Mouse (Mus musculus): ENCODE results near the gene Rhoj. TPM values are rescaled to one million over a fixed set of nuclear protein-coding genes. Genes with fewer than 3 reads are reported as not detected.
"Not testable (repeated sequence)": the region's sequence is repeated elsewhere in the genome, so short reads cannot be mapped to it uniquely, and the experiment has no call there.

Rhoj gene
- polyA plus RNA-seq, 1 experiment from 2014 or later: 32.7 TPM

GRCm38 (mm10) chr12:75416681-75417080, 108.6 kb downstream of the Rhoj start, which contains the start of gene Gphb5:
Gphb5 (minus strand) TSS chr12:75416781.
- Histone ChIP-seq H3K4me1 (ENCODE audit: control insufficient read depth, insufficient read depth, low read length) (no peaks in the 10 kb centered on the region), H3K27me3 (ENCODE audit: control insufficient read depth, insufficient read depth, low read length) (no peaks in the 10 kb centered on the region), H3K27ac (replicated peaks; ENCODE audit: low read depth, low read length) (no peak within 1 kb of the TSS), H3K9me3 (ENCODE audit: control insufficient read depth, low read length) (no peaks in the 10 kb centered on the region), H3K4me2 (ENCODE audit: low read depth, severe bottlenecking) (no peak within 1 kb of the TSS), H3K36me3 (ENCODE audit: control insufficient read depth, insufficient read depth, low read length) (no peaks in the 10 kb centered on the region), H3K9ac (ENCODE audit: low read length) (no peak within 1 kb of the TSS), H3K4me3 (ENCODE audit: low read depth, low read length) (no peak within 1 kb of the TSS)
- no peak for ATAC-seq (ENCODE audit: insufficient number of reproducible peaks, low FRiP score, low TSS enrichment, low read depth)
- WGBS: 88% methylated on average over 4 of the region's 4 CpGs
- no peak for DNase-seq (ENCODE audit: low spot score)

GRCm38 (mm10) chr12:75424359-75424758, 116.2 kb downstream of the Rhoj start:
- Histone ChIP-seq H3K36me3 (ENCODE audit: control insufficient read depth, insufficient read depth, low read length) (no peaks in the 10 kb centered on the region), H3K4me3 (ENCODE audit: low read depth, low read length) (no peak overlapping the region), H3K4me1 (ENCODE audit: control insufficient read depth, insufficient read depth, low read length) (no peaks in the 10 kb centered on the region), H3K27ac (replicated peaks; ENCODE audit: low read depth, low read length) (no peak overlapping the region), H3K9ac (ENCODE audit: low read length) (no peak overlapping the region), H3K9me3 (ENCODE audit: control insufficient read depth, low read length) (no peaks in the 10 kb centered on the region), H3K27me3 (ENCODE audit: control insufficient read depth, insufficient read depth, low read length) (no peaks in the 10 kb centered on the region), H3K4me2 (ENCODE audit: low read depth, severe bottlenecking) (no peak overlapping the region)
- WGBS: 88% methylated on average over 7 of the region's 7 CpGs
- DNase-seq (ENCODE audit: low spot score): no peak
- ATAC-seq (ENCODE audit: insufficient number of reproducible peaks, low FRiP score, low TSS enrichment, low read depth): no peak

- no peak for ATAC-seq (ENCODE audit: insufficient number of reproducible peaks, low FRiP score, low TSS enrichment, low read depth)
- no peaks in the 10 kb centered on the region for H3K9me3 ChIP-seq (ENCODE audit: control insufficient read depth, low read length)
- DNase-seq (ENCODE audit: low spot score): no peak
- no peaks in the 10 kb centered on the region for H3K27me3 ChIP-seq (ENCODE audit: control insufficient read depth, insufficient read depth, low read length)
- no peak overlapping the region for H3K9ac ChIP-seq (ENCODE audit: low read length)
- H3K4me2 ChIP-seq (ENCODE audit: low read depth, severe bottlenecking): no peak overlapping the region
- WGBS: 90% methylated on average over 4 of the region's 4 CpGs
- H3K27ac ChIP-seq (replicated peaks; ENCODE audit: low read depth, low read length): no peak overlapping the region
- H3K36me3 ChIP-seq (ENCODE audit: control insufficient read depth, insufficient read depth, low read length): no peaks in the 10 kb centered on the region
- no peaks in the 10 kb centered on the region for H3K4me1 ChIP-seq (ENCODE audit: control insufficient read depth, insufficient read depth, low read length)
- no peak overlapping the region for H3K4me3 ChIP-seq (ENCODE audit: low read depth, low read length)
Measured at GRCm38 (mm10) chr12:75424817-75425216, 116.7 kb downstream of the Rhoj start.

- no peak for DNase-seq (ENCODE audit: low spot score)
- H3K36me3 ChIP-seq (ENCODE audit: control insufficient read depth, insufficient read depth, low read length): no peaks in the 10 kb centered on the region
- ATAC-seq (ENCODE audit: insufficient number of reproducible peaks, low FRiP score, low TSS enrichment, low read depth): no peak
- no peak overlapping the region for H3K4me2 ChIP-seq (ENCODE audit: low read depth, severe bottlenecking)
- no peaks in the 10 kb centered on the region for H3K27me3 ChIP-seq (ENCODE audit: control insufficient read depth, insufficient read depth, low read length)
- no peaks in the 10 kb centered on the region for H3K4me1 ChIP-seq (ENCODE audit: control insufficient read depth, insufficient read depth, low read length)
- no peak overlapping the region for H3K4me3 ChIP-seq (ENCODE audit: low read depth, low read length)
- no peak overlapping the region for H3K9ac ChIP-seq (ENCODE audit: low read length)
- 83% methylated on average over 7 of the region's 7 CpGs for WGBS
- no peaks in the 10 kb centered on the region for H3K9me3 ChIP-seq (ENCODE audit: control insufficient read depth, low read length)
- H3K27ac ChIP-seq (replicated peaks; ENCODE audit: low read depth, low read length): no peak overlapping the region
Measured at GRCm38 (mm10) chr12:75425882-75426281, 117.8 kb downstream of the Rhoj start.

GRCm38 (mm10) chr12:75428719-75429118, 120.6 kb downstream of the Rhoj start:
- WGBS: 74% methylated on average over 6 of the region's 6 CpGs
- Histone ChIP-seq H3K27me3 (ENCODE audit: control insufficient read depth, insufficient read depth, low read length) (no peaks in the 10 kb centered on the region), H3K9me3 (ENCODE audit: control insufficient read depth, low read length) (0 out of 2 replicates have a peak, but pooled peaks cover 2% of the 10 kb centered on the region), H3K4me3 (ENCODE audit: low read depth, low read length) (no peak overlapping the region), H3K4me1 (ENCODE audit: control insufficient read depth, insufficient read depth, low read length) (no peaks in the 10 kb centered on the region), H3K9ac (ENCODE audit: low read length) (no peak overlapping the region), H3K36me3 (ENCODE audit: control insufficient read depth, insufficient read depth, low read length) (no peaks in the 10 kb centered on the region), H3K27ac (replicated peaks; ENCODE audit: low read depth, low read length) (no peak overlapping the region), H3K4me2 (ENCODE audit: low read depth, severe bottlenecking) (no peak overlapping the region)
- ATAC-seq (ENCODE audit: insufficient number of reproducible peaks, low FRiP score, low TSS enrichment, low read depth) (no peak), DNase-seq (ENCODE audit: low spot score) (no peak)

GRCm38 (mm10) chr12:75429685-75430396, 121.7 kb downstream of the Rhoj start:
- H3K4me3 ChIP-seq (ENCODE audit: low read depth, low read length): no peak overlapping the region
- no peak overlapping the region for H3K27ac ChIP-seq (replicated peaks; ENCODE audit: low read depth, low read length)
- 100% methylated on average over 1 of the region's 1 CpGs for WGBS
- H3K36me3 ChIP-seq (ENCODE audit: control insufficient read depth, insufficient read depth, low read length): no peaks in the 10 kb centered on the region
- H3K4me2 ChIP-seq (ENCODE audit: low read depth, severe bottlenecking): no peak overlapping the region
- no peaks in the 10 kb centered on the region for H3K4me1 ChIP-seq (ENCODE audit: control insufficient read depth, insufficient read depth, low read length)
- no peak overlapping the region for H3K9ac ChIP-seq (ENCODE audit: low read length)
- 0 out of 2 replicates have a peak, but pooled peaks cover 2% of the 10 kb centered on the region for H3K9me3 ChIP-seq (ENCODE audit: control insufficient read depth, low read length)
- no peaks in the 10 kb centered on the region for H3K27me3 ChIP-seq (ENCODE audit: control insufficient read depth, insufficient read depth, low read length)
- ATAC-seq (ENCODE audit: insufficient number of reproducible peaks, low FRiP score, low TSS enrichment, low read depth) (no peak), DNase-seq (ENCODE audit: low spot score) (no peak)

- H3K27ac ChIP-seq (replicated peaks; ENCODE audit: low read depth, low read length); ATAC-seq (ENCODE audit: insufficient number of reproducible peaks, low FRiP score, low TSS enrichment, low read depth); H3K27me3 ChIP-seq (ENCODE audit: control insufficient read depth, insufficient read depth, low read length); H3K9me3 ChIP-seq (ENCODE audit: control insufficient read depth, low read length); H3K4me2 ChIP-seq (ENCODE audit: low read depth, severe bottlenecking); H3K4me3 ChIP-seq (ENCODE audit: low read depth, low read length); DNase-seq (ENCODE audit: low spot score); H3K36me3 ChIP-seq (ENCODE audit: control insufficient read depth, insufficient read depth, low read length); H3K4me1 ChIP-seq (ENCODE audit: control insufficient read depth, insufficient read depth, low read length); H3K9ac ChIP-seq (ENCODE audit: low read length): not testable (repeated sequence)
- WGBS: 86% methylated on average over 6 of the region's 6 CpGs
Measured at GRCm38 (mm10) chr12:75432400-75432799, 124.3 kb downstream of the Rhoj start.

- no peak overlapping the region for H3K9ac ChIP-seq (ENCODE audit: low read length)
- WGBS: 91% methylated on average over 7 of the region's 7 CpGs
Measured at GRCm38 (mm10) chr12:75446245-75446644, 138.1 kb downstream of the Rhoj start.

GRCm38 (mm10) chr12:75448921-75449320, 140.8 kb downstream of the Rhoj start:
- Histone ChIP-seq H3K4me1 (ENCODE audit: control insufficient read depth, insufficient read depth, low read length) (no peaks in the 10 kb centered on the region), H3K9ac (ENCODE audit: low read length) (no peak overlapping the region), H3K4me3 (ENCODE audit: low read depth, low read length) (no peak overlapping the region), H3K36me3 (ENCODE audit: control insufficient read depth, insufficient read depth, low read length) (0 out of 2 replicates have a peak, but pooled peaks cover 2% of the 10 kb centered on the region), H3K27me3 (ENCODE audit: control insufficient read depth, insufficient read depth, low read length) (no peaks in the 10 kb centered on the region), H3K4me2 (ENCODE audit: low read depth, severe bottlenecking) (no peak overlapping the region), H3K9me3 (ENCODE audit: control insufficient read depth, low read length) (no peaks in the 10 kb centered on the region), H3K27ac (replicated peaks; ENCODE audit: low read depth, low read length) (no peak overlapping the region)
- DNase-seq (ENCODE audit: low spot score) (no peak), ATAC-seq (ENCODE audit: insufficient number of reproducible peaks, low FRiP score, low TSS enrichment, low read depth) (no peak)
- 86% methylated on average over 5 of the region's 5 CpGs for WGBS

More at GRCm38 (mm10) chr12:75446245-75446644, 138.1 kb downstream of the Rhoj start:
- Histone ChIP-seq H3K9me3 (ENCODE audit: control insufficient read depth, low read length) (no peaks in the 10 kb centered on the region), H3K4me1 (ENCODE audit: control insufficient read depth, insufficient read depth, low read length) (no peaks in the 10 kb centered on the region), H3K36me3 (ENCODE audit: control insufficient read depth, insufficient read depth, low read length) (no peaks in the 10 kb centered on the region), H3K27ac (replicated peaks; ENCODE audit: low read depth, low read length) (no peak overlapping the region), H3K4me2 (ENCODE audit: low read depth, severe bottlenecking) (no peak overlapping the region), H3K4me3 (ENCODE audit: low read depth, low read length) (no peak overlapping the region), H3K27me3 (ENCODE audit: control insufficient read depth, insufficient read depth, low read length) (no peaks in the 10 kb centered on the region)
- ATAC-seq (ENCODE audit: insufficient number of reproducible peaks, low FRiP score, low TSS enrichment, low read depth) (no peak), DNase-seq (ENCODE audit: low spot score) (no peak)
